Mouse (Mus musculus): ENCODE results near the gene Kmt2d. TPM values are rescaled to one million over a fixed set of nuclear protein-coding genes. Genes with fewer than 3 reads are reported as not detected.

The Kmt2d gene
- 32.4 TPM for polyA plus RNA-seq (2017; shearing (Covaris generic))

DNA sequence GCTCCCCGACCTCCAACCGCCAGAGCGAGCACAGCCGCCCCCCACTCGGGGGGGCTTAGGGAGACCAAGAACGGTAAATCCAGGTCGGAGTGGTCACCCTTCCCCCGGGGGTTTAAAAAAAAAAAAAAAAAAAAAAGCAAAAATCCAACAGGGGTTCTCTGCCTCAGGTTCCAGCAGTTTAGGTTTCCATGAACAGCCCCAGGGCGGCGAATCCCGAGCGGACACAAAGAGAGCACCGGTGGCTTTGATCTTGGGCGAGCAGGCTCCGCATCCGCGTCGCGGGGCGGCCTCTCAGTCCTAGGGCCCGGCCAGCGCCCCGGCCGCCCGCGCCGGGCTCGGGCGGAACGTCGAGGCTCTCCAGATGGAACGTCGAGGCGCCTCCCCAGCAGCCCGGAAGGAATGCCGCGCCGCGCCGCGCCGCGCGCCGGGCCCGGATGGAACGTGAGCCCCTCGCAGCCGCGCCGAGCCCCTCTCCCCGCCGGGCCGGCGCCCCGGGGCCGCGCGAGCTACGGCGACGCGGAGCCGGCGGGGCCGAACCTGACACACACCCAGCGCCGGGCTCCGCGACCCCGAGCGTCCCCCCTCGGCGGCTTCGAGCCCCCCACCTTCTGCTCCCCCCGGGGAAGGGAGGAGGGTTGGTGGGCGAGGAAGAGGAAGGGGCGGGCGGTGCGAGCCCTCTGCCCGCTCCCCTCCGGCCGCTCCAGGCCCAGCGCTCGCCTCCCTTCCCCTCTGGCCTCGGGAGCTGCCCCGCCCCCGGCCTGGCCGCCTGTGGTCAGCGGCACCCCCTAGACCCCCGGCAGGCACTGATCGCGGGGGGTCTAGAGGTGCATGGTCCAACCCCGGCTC, at the start of gene Kmt2d:
TSS of gene Kmt2d (minus strand) at position 135 of the 846 bp plus-strand sequence.

DNA sequence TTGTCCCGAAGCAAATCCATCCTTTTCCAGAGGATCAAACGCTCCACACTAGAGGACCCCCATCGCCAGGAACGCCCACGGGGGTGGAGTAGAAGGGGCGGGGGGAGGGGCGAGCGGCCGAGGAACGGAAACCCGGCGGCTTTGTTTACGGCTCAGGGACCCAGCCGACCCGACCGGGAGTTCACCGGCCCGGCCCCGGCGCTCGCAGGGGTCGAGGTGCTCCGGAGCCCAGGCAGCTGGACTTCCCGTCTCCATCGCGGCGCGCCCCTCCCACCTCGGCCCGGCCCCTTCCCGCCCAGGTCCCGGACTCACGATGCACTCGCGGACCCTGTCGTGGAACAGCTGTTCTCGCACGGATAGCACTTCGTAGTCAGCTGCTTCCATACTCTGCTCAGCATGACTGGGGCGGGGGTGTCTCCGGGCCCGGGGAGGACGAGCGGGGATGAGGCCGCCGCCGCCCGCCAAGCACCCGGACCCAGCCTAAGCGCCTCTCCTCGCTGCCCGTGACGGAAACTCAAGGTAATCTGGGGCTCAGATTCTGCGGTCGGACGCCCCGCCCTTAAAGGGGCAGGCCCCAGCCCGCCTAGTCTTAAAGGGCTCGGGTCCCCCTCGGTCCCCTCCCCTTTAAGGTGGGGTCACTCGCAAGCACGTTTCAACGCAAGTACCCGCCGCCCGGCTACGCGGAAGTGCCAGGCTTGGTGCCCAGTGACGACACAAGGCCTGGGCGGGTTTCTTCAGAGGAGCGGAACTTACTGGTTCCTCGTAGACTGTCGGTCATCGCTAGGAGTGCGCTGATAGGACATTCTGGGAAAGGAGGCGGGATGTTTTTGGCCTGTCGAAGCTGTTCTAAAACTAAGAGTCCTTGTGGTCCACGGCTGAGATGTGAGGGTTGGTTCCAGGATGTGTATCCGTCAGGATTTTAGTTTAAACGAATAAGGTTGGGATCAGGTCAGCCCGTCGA, 46.8 kb upstream of the Kmt2d start, which contains the start of gene Lmbr1l:
TSS of gene Lmbr1l (minus strand) at position 694 of the 961 bp plus-strand sequence.

DNA sequence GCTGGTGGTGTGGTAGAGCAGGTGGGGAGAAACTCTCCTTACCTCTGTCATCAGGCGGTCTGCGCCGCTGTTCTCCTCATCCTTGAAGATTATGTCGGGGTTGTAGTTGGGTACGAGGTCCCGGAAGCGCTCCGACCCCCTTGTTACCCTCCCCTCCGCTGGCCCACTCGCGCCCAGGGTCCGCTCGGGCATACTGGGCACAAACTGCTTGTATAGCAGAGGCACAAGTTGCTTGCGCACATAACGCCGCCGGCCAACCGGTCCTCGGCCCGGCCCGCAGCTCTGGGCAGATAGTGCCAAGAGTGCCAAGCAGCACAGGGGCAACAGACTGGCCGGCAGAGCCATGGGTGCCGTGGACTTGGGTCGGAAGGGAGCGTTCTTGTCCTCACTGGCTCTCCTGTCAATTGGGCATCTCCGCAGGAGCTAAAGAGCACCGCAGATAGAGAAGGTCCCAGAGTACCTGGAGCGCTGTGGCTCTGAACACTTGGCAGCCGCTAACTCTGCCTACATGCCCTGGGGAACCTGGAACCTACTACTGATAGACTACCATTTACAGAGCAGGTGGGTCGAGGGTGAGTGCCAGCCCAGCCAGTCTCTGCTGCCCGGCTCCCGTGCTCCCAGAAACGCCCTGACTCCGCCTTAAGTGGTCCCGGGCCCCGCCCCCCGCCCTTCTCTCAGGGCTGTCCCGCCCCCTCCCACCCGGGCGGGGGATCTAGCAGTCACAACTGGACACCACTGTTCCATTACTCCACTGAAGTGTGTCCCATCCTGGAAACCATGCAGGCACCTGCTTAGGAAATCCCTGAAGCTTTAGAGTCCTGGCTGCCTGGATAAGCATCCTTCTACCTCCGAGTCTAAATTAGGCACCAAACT, 27.2 kb upstream of the Kmt2d start, which contains the start of gene Dhh:
TSS of gene Dhh (minus strand) at position 613 of the 873 bp plus-strand sequence.

DNA sequence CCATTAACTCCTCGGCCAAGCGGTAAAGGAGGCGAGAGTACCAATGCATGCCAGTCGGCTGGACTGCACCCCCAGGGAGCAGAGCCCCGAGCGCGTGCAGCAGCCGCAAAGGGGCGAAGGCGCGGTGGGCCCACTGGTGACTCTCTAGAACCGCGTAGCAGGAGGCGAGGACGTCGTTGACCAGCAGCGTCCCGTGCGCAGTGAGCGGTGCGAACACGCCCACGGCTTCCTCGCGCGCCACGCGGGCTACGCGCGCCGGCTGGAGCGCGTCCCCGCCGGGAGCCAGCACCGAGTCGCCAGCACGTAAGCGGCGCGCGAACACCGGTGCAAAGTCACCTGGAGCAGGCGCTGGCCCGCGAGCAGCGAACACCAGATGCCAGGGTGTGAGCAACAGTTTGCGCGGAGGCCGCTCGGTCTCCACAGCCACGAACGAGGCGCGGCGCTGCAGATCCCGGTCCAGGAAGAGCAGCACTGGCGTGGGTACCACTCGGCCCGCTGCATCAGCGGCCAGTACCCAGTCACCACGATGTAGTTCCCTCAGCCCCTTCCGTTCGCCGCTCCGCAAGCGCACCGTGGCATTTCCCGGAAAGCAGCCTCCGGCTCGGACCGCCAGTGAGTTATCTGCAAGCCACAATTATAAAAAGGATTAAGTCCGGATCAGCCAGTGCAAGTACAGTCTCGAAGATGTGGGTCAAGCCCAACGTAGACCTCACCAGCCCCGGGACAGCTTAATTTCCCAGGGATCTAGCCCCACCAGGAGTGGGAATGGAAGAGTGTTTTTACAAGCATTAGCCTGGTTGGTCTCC, 23.1 kb upstream of the Kmt2d start, which contains the start of gene Rhebl1:
TSS of gene Rhebl1 (minus strand) at position 601 of the 806 bp plus-strand sequence.

DNA sequence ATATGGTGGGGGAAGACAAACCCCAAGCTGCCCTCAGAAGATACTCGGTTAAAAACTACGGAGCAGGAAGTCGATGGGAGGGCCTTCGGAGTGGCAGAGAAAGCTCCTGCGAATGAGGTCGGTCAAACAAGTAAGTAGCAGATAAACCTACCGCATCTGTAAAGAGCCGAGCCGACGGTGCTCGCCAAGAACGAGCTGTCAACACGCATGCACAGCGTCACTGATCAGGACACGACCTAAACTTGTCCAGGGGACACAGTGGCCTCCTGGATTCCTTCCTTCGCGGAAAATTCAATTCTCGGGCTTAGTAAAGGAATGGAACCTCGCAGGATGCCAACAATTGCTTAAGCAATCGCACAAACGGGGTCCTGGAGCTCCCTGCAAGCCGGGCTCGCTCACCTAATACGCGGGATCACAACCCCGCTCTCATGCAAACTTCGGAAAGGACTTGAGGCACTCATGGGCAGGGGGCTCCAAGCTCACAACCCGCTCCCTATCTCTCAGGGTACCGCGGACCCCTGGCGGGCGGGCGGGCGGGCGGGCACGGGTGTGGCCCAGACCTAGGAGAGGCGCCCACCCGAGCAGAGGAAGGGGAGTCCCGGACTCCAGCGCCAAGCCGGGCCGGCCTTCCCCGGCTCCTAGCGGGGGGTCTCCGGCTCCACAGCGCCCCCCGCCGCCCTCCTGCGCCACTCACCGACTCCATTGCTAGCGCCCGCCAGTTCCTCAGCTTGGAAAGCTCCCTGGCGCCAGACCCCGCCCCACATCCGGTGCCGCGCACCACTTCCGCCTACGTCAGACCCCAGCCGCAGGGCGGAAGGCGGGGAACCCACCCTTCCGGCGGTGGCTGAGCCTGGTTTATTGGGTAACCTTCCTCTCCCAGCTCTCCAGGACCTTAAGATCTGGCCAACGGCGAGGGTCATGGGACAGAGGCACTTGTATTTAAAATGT, 40.0 kb downstream of the Kmt2d start, which contains the start of gene Prkag1:
TSS of gene Prkag1 (minus strand) at position 786 of the 948 bp plus-strand sequence.

DNA sequence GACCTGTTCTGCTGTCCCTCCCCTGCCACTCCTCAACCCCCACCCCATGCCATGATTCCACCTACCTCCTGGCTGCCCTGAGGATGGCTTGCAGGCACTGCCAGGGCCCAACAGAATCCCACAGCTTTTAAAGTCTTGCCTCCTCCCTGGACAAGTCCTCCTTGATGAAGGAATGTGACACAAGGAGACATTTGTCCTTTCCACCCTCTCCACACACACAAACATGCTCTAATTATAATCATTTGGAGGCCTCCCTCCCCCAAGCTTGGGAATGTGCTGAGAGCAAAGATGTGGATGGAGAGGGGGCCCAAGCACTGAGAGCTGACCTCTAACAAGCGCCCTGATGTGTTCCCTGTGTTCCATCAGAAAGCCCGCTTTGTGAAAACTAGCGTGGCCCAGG, 61.6 kb downstream of the Kmt2d start, which contains the start of gene Ddn:
TSS of gene Ddn (minus strand) at position 101 of the 400 bp plus-strand sequence.

DNA sequence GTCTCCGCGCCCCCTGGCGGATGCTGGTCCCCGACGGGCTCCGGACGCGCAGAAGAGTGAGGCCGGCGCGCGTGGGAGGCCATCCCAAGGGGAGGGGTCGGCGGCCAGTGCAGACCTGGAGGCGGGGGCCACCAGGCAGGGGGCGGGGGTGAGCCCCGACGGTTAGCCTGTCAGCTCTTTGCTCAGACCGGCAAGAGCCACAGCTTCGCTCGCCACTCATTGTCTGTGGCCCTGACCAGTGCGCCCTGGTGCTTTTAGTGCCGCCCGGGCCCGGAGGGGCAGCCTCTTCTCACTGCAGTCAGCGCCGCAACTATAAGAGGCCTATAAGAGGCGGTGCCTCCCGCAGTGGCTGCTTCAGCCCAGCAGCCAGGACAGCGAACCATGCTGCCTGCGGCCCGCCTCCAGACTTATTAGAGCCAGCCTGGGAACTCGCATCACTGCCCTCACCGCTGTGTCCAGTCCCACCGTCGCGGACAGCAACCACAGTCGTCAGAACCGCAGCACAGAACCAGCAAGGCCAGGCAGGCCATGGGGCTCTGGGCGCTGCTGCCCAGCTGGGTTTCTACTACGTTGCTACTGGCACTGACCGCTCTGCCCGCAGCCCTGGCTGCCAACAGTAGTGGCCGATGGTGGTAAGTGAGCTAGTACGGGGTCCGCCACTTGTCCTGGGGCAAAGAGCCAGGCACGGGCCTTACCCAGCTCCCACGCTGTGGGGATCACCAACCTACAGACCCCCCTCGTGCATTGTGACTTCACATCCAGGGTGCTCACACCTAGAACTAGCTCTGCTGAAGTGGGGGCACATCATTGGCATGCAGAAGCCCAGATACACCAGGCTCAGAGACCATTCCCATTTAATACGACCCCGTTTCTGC, 81.1 kb downstream of the Kmt2d start, which contains the start of gene Wnt1:
TSS of gene Wnt1 (plus strand) at position 197 of the 875 bp plus-strand sequence.

Other genes starting within 250 kb of the Kmt2d start
- 0.97 TPM for gene Cacnb3, start 240.4 kb downstream of the Kmt2d start, polyA plus RNA-seq (2017; shearing (Covaris generic))
- gene Ddx23, start 208.3 kb downstream of the Kmt2d start, polyA plus RNA-seq (2017; shearing (Covaris generic)): 34.3 TPM
- 2.2 TPM for gene Rnd1, start 193.7 kb downstream of the Kmt2d start, polyA plus RNA-seq (2017; shearing (Covaris generic))
- not detected for gene Ccdc65, start 163.0 kb downstream of the Kmt2d start, polyA plus RNA-seq (2017; shearing (Covaris generic))
- 0.81 TPM for gene Fkbp11, start 143.0 kb downstream of the Kmt2d start, polyA plus RNA-seq (2017; shearing (Covaris generic))
- gene Arf3, start 108.0 kb downstream of the Kmt2d start, polyA plus RNA-seq (2017; shearing (Covaris generic)): 120 TPM
- gene Wnt10b, start 93.1 kb downstream of the Kmt2d start, polyA plus RNA-seq (2017; shearing (Covaris generic)): not detected
- not detected for gene Wnt1, start 81.3 kb downstream of the Kmt2d start, polyA plus RNA-seq (2017; shearing (Covaris generic))
- not detected for gene Ddn, start 61.7 kb downstream of the Kmt2d start, polyA plus RNA-seq (2017; shearing (Covaris generic))
- 121 TPM for gene Prkag1, start 39.7 kb downstream of the Kmt2d start, polyA plus RNA-seq (2017; shearing (Covaris generic))
- 39.4 TPM for gene Rhebl1, start 23.3 kb upstream of the Kmt2d start, polyA plus RNA-seq (2017; shearing (Covaris generic))
- not detected for gene Dhh, start 27.3 kb upstream of the Kmt2d start, polyA plus RNA-seq (2017; shearing (Covaris generic))
- gene Lmbr1l, start 47.0 kb upstream of the Kmt2d start, polyA plus RNA-seq (2017; shearing (Covaris generic)): 152 TPM
- 277 TPM for gene Tuba1b, start 63.4 kb upstream of the Kmt2d start, polyA plus RNA-seq (2017; shearing (Covaris generic))
- not detected for gene Gm49450, start 82.3 kb upstream of the Kmt2d start, polyA plus RNA-seq (2017; shearing (Covaris generic))
- gene Tuba1a, start 82.5 kb upstream of the Kmt2d start, polyA plus RNA-seq (2017; shearing (Covaris generic)): 197 TPM
- gene Tuba1c, start 158.7 kb upstream of the Kmt2d start, polyA plus RNA-seq (2017; shearing (Covaris generic)): 27.1 TPM
- gene Prph, start 184.0 kb upstream of the Kmt2d start, polyA plus RNA-seq (2017; shearing (Covaris generic)): not detected
- not detected for gene Troap, start 203.4 kb upstream of the Kmt2d start, polyA plus RNA-seq (2017; shearing (Covaris generic))
- not detected for gene C1ql4, start 216.6 kb upstream of the Kmt2d start, polyA plus RNA-seq (2017; shearing (Covaris generic))
- gene Dnajc22, start 222.0 kb upstream of the Kmt2d start, polyA plus RNA-seq (2017; shearing (Covaris generic)): 0.37 TPM